Mouse (Mus musculus) left cerebral cortex, postnatal 4 days (tissue): ENCODE results near the gene Twsg1. TPM values are rescaled to one million over a fixed set of nuclear protein-coding genes. Genes with fewer than 3 reads are reported as not detected.

Experiments used
- DNase-seq: peaks from one replicate; pipeline ENCODE4 v3.0.0-alpha.2; 2022
- intact Hi-C: fragments of 180-260 bp; cut with DNase I; formaldehyde crosslinking; loops from one replicate; pipeline ENCODE4 v1.15.1; 2025
- total RNA-seq, 2 experiments: library from RNA; stranded (reverse); gene quantifications; 2 replicates each; pipeline ENCODE4 v1.2.3; 2021

Twsg1 gene
- total RNA-seq, 2 experiments from 2014 or later: 35.5 to 38.3 TPM

DNA sequence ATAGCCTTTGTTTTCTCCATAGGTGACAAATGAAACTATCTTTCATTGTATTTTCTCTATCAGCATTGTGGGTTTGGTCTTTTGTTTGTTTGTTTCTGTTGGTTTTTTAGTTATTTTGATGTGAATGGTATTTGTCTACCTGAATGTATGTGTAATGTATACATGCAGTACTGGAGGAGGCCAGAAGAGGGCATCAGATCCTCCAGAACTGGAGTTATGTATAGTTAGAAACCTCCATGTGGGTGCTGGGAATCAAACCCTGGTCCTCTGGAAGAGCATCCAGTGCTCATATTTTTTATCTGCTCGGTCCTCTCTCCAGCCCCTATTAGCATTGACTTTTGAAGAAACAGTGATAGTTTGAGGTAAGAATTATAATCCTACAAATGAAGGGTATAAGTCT is 48.0 kb downstream of the Twsg1 start:
- no peak for DNase-seq
- intact Hi-C loops: no loop called here

DNA sequence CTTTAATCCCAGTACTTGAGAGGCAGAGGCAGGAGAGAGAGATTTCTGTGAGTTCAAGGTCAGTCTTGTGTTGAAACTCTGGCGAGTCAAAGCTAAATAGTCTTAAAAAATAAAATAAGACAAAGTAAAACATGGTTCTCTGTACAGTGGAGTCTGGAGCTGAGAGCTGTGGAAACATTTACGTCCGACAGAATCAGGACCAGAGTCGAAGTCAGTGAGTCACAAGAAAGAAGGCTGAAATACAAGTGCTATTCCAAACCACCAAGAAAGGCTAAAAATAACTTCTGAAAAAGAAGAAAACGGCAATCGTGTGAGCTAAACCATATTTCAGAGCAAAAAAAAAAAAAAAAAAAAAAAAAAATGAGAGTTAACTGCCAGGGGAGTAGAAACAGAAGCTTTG is 48.7 kb downstream of the Twsg1 start:
- intact Hi-C loops: no loop called here
- DNase-seq: no peak

DNA sequence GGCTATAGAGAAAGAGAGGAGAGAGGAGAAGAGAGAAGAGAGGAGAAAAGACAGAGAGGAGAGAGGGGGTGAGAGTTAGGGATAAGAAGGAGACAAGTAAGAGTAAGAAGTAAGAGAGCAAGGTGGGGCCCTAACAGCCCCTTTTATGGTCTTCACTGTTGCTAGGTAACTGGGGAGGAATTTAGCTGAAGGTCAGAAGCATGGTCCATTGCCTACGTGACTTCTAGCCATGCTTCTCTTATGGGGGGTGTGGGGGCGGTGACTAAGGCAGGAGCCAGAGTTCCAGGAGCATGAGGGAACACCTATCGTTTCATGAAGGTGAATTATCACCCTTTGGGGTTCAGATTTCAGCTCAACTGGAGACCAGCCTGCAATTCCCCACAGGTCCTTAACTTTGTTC is 55.0 kb downstream of the Twsg1 start:
- DNase-seq: no peak
- intact Hi-C loops: no loop called here

DNA sequence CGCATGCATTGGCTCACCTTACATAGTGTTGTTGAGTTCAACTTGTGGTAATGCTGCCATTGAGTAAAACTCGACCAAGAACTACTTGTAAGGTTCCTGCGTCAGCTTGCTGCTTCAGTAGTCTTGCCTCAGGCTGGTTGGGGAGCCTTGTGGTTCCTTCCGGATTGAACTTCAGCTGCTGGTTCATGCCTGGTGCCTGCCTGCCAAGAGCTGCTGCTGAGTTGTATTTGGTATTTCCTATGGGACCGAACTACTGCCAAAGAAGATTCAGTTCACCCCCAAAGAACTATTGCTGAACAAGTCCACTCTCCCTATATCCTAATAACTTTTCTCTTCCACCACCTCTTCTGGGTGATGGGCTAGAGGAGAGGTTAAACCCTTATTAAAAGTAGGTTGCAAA is 61.5 kb downstream of the Twsg1 start:
- intact Hi-C loops: no loop called here
- no peak for DNase-seq

DNA sequence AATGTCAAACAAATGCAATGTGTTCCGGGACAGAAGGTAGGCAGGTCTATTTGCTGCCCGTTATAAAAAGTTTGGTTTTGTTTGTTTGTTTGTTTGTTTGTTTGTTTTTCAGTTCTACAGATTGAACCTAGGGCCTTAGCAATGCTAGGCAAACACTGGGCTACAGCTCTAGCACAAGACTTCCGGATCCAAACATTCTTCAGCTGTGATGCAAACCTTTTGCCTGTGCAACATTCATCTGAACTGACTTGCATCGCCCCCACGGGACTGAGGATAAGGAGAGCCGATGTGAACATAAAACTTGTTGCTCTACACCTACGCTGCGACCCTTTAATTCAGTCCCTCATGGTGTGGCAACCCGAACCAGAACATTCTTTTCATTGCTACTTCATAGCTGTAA is 64.5 kb downstream of the Twsg1 start:
- DNase-seq: no peak
- intact Hi-C loops: no loop called here

DNA sequence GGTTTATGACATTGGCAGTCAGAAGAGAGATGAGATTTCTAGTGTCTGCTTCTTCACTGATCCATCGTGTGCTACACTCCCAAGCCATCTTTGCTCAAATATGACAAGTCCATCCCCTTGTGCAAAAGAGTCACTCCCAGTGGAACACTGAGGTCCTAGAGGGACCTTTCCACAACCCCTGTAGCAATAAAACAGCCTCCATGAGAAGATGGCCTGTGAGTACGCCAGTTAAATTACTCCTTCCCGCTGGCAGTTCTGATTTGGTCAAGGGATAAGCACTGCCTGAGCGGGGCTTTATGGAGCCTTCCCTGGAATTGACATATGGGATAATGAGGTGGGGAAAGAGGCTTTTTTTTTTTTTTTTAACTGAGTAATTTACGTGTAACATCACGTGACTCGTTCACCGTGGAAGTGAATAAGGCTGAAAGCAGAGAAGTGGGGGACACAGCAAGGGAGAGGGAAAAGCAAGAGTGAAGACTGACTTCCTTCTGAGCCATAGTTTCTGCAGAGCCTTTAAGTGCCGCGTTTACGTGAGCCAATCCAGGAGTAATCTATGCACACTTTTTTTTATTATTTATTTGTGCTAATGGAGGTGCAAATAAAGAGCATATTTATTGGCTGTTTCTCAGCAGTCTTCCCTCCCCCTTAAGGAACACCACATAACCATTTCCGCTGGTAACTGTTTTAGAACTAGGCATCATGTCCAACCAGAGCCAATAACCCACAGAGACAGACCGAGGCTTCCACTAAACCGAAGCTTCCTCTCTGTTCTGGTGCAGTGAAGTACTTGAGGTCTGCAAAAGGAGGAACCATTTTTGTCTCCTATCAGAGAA is 65.1 kb downstream of the Twsg1 start, which contains the start of gene Ralbp1:
Gene Ralbp1, minus strand, starts transcription at position 102 of the 833 bp plus-strand sequence.
- intact Hi-C loops: no loop called here

DNA sequence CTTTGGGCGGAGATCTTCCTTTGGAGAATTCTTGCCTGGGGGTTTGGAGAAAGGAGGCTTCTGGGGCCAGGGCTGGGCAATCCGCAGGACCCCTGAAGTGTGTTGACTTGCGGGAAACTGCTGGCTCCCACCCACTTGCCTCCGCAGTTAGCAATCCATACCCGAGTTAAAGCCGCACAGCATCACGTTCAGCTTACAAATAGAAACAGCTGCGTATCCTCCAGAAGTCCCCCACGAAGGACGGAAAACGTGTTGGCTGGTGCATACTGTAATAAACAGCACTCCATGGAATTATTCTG is 65.7 kb downstream of the Twsg1 start:
- no peak for DNase-seq
- intact Hi-C loops: no loop called here

More for the DNA sequence above, 65.1 kb downstream of the Twsg1 start, which contains the start of gene Ralbp1:
- DNase-seq: no peak

DNA sequence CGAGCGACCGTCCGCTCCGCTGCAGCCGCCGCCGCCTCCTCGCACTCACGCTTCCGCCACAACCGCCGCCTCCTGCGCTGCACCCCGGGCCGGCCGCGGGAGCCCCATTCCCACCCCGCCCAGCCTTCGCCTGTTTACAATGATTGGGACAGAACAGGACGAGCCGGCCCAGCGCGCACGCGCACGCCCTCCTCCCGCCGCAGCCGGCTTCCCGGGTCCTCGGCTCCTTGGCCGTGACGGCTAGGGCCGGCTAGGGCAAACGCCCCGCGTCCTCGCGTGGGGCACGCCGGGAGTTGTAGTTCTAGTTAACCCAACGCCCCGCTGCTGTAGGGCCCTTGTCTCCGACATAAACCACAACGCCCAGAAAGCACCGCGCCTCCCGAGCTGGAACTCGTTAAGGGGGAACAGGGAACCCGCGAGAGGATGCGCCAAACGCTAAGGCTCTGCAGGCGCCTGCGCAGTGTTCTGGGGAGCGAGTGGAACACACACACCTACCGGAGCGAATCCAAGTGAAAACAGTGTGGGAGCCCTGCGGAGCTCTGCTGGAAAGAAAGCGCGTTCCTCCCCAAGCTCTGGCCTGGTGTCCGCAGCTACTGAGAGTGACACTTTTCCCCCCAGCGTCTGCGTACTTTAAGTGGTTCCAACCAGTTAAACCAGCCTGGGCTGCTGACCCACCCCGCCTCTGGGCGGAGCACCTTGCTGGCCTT is 66.2 kb downstream of the Twsg1 start:
- peak; percentile 99 for DNase-seq
- intact Hi-C loops: no loop called here

DNA sequence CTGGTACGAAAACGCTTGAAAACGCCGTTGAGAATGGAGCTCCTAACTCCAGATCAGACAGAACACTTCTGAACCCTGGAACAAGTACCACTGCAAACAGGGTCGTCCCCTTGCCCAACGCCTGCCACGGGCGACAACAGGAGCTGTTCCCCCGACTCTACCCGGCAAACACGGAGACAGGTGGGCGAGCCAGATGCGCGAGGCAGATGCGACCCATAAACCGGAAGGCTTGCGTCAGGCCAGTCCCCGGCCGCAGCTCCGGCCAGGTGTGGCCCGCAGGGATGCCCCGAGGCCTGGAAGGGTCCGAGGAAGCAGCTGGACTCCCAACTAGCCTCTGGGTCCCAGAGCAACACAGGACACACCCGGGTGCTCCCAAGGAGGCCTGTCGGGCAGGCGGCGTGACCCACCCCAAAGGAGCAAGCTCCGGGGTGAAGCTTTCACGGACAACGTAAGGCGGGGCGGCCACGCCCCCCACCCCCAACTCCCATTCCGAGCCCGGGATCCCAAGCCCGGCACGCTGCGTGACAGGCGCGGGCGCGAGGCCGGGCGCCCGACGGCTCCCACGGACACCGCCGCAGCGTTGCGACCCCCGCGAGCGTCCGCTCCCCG is 66.9 kb downstream of the Twsg1 start:
- intact Hi-C loops: no loop called here
- DNase-seq: no peak

DNA sequence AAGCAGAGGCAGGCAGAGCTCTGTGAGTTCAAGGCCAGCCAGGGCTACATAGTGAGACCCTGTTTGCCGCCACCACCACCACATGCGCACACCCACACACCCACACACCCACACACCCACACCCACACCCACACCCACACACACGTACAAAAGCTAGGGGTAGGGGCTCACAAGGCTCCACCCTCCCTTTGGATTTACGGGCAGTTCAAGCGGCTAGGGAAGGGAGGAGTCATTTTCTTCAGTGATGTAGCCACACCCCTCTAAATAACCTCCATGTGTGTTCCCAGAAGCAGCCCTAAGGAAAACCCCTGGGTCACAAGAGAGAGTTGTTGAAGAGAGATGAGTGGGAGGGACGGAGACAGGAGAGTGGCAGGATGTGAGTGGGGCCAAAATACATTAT is 74.0 kb downstream of the Twsg1 start:
- intact Hi-C loops: loop anchor here (10.0 kb wide), 1 partner anchor 78 kb away; the partner anchor contains the start of gene Twsg1

DNA sequence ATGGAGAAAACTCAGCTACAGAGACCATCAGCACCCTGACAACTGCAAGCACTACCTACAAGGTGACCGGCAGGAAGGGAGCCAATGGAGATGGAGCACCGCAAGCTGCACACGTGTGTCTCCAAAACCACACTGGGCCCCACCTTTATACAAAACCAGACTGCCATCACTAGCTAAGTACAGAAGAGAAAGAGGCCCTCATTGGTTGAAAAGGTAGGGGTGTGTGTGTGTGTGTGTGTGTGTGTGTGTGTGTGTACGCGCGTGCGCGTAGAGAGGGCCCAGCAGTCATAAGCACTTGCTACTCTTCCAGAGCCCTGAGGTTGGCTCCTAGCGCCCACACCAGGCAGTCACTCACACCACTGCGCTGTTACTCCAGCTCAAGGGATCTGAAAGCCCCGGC is 77.2 kb downstream of the Twsg1 start:
- DNase-seq: no peak
- intact Hi-C loops: loop anchor here (10.0 kb wide), 1 partner anchor 81 kb away; the partner anchor contains the start of gene Twsg1

More for the DNA sequence above, 74.0 kb downstream of the Twsg1 start:
- no peak for DNase-seq

DNA sequence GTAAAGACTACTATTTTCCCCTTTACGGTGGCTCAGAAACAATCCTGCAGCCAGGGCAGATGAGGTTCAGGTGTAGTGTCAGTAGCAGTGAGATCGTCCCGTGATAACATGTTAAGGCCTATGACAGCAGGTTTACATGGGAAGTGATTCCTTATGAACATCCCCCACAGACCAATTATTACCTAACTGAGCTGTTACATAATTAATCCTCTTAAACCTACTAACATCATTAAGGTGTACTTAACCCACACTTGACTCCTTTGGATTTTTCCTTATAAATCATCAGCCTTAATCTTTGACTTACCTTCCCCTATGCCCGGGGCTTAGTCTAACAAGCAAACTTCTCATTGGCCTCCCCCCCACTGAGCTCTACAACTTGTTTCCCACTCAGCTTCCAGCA is 77.9 kb downstream of the Twsg1 start:
- DNase-seq: no peak
- intact Hi-C loops: loop anchor here (10.0 kb wide), 1 partner anchor 82 kb away; the partner anchor contains the start of gene Twsg1

DNA sequence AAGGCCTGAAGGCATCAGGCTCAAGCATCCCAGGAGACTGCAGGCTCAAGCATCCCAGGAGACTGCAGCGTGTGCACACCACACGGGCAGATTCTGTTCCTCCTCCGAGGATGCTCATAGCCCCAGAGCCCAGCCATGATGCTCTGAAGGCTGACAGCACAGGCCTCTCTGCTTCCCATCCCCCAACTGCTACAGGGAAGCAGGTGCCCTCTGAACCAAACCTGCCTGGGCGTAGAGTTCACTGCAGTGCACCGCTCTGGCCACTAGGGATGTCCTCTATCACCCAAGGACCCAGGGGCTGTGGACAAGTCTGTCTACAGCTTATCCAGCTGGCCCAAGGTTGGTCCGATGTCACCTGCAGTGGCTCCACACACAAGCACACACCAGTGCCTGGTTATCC is 78.4 kb downstream of the Twsg1 start:
- intact Hi-C loops: loop anchor here (10.0 kb wide), 1 partner anchor 82 kb away; the partner anchor contains the start of gene Twsg1
- DNase-seq: peak; percentile 37

DNA sequence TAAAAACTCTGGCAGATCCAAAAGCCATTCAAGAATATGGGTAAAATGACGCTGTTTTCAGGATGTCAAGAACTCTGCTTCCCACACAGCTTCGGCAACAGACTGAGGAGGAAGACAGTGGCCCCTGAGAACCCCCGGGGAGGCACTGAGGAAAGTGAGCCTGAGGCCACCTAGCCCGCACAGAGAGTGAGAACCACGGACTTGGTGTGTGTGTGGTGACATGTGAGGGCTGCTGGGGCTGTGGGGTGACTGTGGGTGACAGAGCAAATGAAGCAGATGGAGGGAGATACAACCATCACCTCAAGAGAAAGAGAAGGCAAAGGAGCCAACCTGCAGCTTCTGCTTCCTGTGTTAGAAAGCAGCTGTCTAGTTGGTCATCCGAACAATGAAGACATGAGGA is 79.0 kb downstream of the Twsg1 start:
- intact Hi-C loops: loop anchor here (10.0 kb wide), 1 partner anchor 83 kb away; the partner anchor contains the start of gene Twsg1
- DNase-seq: no peak

Other genes starting within 250 kb of the Twsg1 start
- 10 to 100 TPM; 83.1 to 96.3 TPM for gene Rab31, start 178.5 kb downstream of the Twsg1 start, total RNA-seq
- gene Ppp4r1, start 168.7 kb downstream of the Twsg1 start, total RNA-seq: 10 to 100 TPM; 80.6 to 86.3 TPM
- gene Ralbp1, start 65.4 kb downstream of the Twsg1 start, total RNA-seq: 10 to 100 TPM; 37.6 to 38.2 TPM
- 100 to 1,000 TPM; 146 to 153 TPM for gene Ankrd12, start 125.9 kb upstream of the Twsg1 start, total RNA-seq
- gene Ndufv2, start 150.3 kb upstream of the Twsg1 start, total RNA-seq: 100 to 1,000 TPM; 200 to 211 TPM
- gene Washc1, start 160.3 kb upstream of the Twsg1 start, total RNA-seq: 10 to 100 TPM; 58.2 to 60.3 TPM
- gene Ddx11, start 172.3 kb upstream of the Twsg1 start, total RNA-seq: 1 to 10 TPM; 6.1 to 6.5 TPM